Mouse (Mus musculus) embryonic facial prominence, embryonic 10.5 days (tissue): ENCODE measurements around the gene Camta1. TPM values are rescaled to one million over a fixed set of nuclear protein-coding genes. Genes with fewer than 3 reads are reported as not detected.
A peak's percentile ranks its signal among the peaks of the same experiment; 100 is the strongest.
"Not testable (repeated sequence)": the region's sequence is repeated elsewhere in the genome, so short reads cannot be mapped to it uniquely, and the experiment has no call there.

Experiments used
- DNase-seq: peaks from one replicate; pipeline ENCODE4 v3.0.0-alpha.2; 2017; ENCODE audit warnings: low spot score
- H3K27ac ChIP-seq: fragments of 300-500 bp; sonication (generic); replicated peaks from 2 replicates; pipeline ENCODE4 v1.5.1; 2016; ENCODE audit warnings: mild to moderate bottlenecking
- H3K27me3 ChIP-seq: fragments of 300-500 bp; sonication (generic); replicated peaks from 2 replicates; pipeline ENCODE4 v1.6.1; 2016; ENCODE audit warnings: low read depth, mild to moderate bottlenecking; ENCODE audit not compliant: poor library complexity, severe bottlenecking
- H3K36me3 ChIP-seq: fragments of 300-500 bp; sonication (generic); replicated peaks from 2 replicates; pipeline ENCODE4 v1.6.1; 2016; ENCODE audit warnings: mild to moderate bottlenecking, moderate library complexity
- H3K4me1 ChIP-seq: fragments of 300-500 bp; sonication (generic); 2 replicates; pipeline ENCODE4 v1.6.1; 2016
- H3K4me3 ChIP-seq: fragments of 300-500 bp; sonication (generic); 2 replicates; pipeline ENCODE4 v1.5.1; 2016; ENCODE audit warnings: mild to moderate bottlenecking, moderate library complexity
- H3K9me3 ChIP-seq: fragments of 300-500 bp; sonication (generic); 2 replicates; pipeline ENCODE4 v1.6.1; 2016; ENCODE audit warnings: mild to moderate bottlenecking
- WGBS: fragments of 180-500 bp; shearing (Covaris S2); methylation state at CpG from one replicate; pipeline ENCODE4 v1.1.7; 2016; 5-methylcytosine and 5-hydroxymethylcytosine counted together
- polyA plus RNA-seq: library from polyadenylated mRNA; unstranded; fragments of >200 nt; fragmentation: Nextera tagmentation; extraction: Ambion mirVana; gene quantifications from 2 replicates; pipeline ENCODE4 v1.2.1, GENCODE M21; 2016

Camta1 gene
- polyA plus RNA-seq, 1 experiment from 2014 or later, result 110 TPM

DNA sequence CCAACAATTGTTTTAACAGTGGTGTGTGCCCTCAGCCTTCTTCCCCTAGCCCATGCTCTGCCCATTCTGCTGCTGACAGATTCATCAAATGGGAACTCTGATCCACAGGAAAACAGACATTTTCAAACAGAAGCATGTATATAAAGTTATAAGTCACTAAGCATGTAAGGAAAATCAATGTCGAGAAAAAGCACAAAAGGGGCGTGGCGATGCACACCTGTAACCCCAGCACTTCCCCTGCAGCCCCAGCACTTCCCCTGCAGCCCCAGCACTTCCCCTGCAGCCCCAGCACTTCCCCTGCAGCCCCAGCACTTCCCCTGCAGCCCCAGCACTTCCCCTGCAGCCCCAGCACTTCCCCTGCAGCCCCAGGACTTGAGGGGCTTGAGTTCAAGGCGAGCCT, 987.3 kb downstream of the Camta1 start:
- WGBS, result 81% methylated on average over 4 of the region's 4 CpGs
- peaks cover 14% of the 10 kb centered on the region for H3K9me3 ChIP-seq
- not testable (repeated sequence) for H3K4me3 ChIP-seq, H3K27ac ChIP-seq, DNase-seq, H3K27me3 ChIP-seq
- peaks cover 41% of the 10 kb centered on the region for H3K4me1 ChIP-seq
- peaks cover 10% of the 10 kb centered on the region for H3K36me3 ChIP-seq

GRCm38 (mm10) chr4:150872681-150873080, 989.0 kb downstream of the Camta1 start:
- no peaks in the 10 kb centered on the region for H3K9me3 ChIP-seq
- H3K36me3 ChIP-seq, result peaks cover 16% of the 10 kb centered on the region
- H3K27ac ChIP-seq, result peak overlapping the region; percentile 71
- H3K4me1 ChIP-seq, result peaks cover 47% of the 10 kb centered on the region
- H3K4me3 ChIP-seq, result no peak overlapping the region; the same call in 1 of the 2 replicates
- WGBS, result 68% methylated on average over 8 of the region's 8 CpGs
- H3K27me3 ChIP-seq, result no peaks in the 10 kb centered on the region
- DNase-seq, result no peak

DNA sequence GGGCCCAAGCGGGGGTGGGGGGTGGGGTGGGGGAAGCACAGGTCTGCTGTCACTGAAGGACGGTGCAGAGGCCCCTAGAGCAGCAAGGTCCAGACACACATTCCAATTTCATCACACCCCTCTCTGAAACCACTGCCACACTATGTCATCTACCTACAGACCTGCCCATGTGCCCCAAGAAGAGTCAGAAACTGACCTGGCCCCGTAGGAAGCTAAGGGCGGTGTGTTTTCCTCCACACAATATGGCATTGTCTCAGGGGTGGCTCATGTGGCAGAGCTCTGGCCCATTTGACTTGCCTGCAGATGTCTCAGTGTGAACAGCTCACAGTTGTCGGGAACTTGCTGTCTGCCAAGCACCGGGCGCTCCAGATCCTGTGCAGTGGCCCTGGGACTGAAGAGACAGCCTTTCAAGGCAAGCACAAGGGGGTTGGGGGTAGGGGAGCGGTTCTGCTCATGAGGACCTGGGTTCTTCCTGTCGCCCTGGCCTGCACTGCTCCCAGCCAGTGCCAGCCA, 989.5 kb downstream of the Camta1 start:
- H3K4me1 ChIP-seq, result peaks cover 47% of the 10 kb centered on the region
- peak overlapping the region; percentile 19 for H3K4me3 ChIP-seq
- H3K36me3 ChIP-seq, result peaks cover 21% of the 10 kb centered on the region
- DNase-seq, result peak; percentile 44
- peak overlapping the region; percentile 71 for H3K27ac ChIP-seq
- H3K9me3 ChIP-seq, result no peaks in the 10 kb centered on the region
- WGBS, result 26% methylated on average over 9 of the region's 9 CpGs
- no peaks in the 10 kb centered on the region for H3K27me3 ChIP-seq

- WGBS, result 24% methylated on average over 10 of the region's 10 CpGs
- Histone ChIP-seq H3K9me3 (no peaks in the 10 kb centered on the region), H3K27me3 (no peaks in the 10 kb centered on the region), H3K4me1 (peaks cover 47% of the 10 kb centered on the region), H3K36me3 (peaks cover 27% of the 10 kb centered on the region), H3K4me3 (peak overlapping the region; percentile 19), H3K27ac (peak overlapping the region; percentile 71)
- peak; percentile 60 for DNase-seq
Measured at GRCm38 (mm10) chr4:150871392-150872138, 990.1 kb downstream of the Camta1 start.

GRCm38 (mm10) chr4:150870963-150871391, 990.7 kb downstream of the Camta1 start:
- Histone ChIP-seq H3K9me3 (no peaks in the 10 kb centered on the region), H3K27ac (peak overlapping the region; percentile 71), H3K27me3 (no peaks in the 10 kb centered on the region), H3K4me3 (no peak overlapping the region), H3K4me1 (peaks cover 47% of the 10 kb centered on the region), H3K36me3 (peaks cover 33% of the 10 kb centered on the region)
- DNase-seq, result no peak
- WGBS, result 84% methylated on average over 13 of the region's 13 CpGs

DNA sequence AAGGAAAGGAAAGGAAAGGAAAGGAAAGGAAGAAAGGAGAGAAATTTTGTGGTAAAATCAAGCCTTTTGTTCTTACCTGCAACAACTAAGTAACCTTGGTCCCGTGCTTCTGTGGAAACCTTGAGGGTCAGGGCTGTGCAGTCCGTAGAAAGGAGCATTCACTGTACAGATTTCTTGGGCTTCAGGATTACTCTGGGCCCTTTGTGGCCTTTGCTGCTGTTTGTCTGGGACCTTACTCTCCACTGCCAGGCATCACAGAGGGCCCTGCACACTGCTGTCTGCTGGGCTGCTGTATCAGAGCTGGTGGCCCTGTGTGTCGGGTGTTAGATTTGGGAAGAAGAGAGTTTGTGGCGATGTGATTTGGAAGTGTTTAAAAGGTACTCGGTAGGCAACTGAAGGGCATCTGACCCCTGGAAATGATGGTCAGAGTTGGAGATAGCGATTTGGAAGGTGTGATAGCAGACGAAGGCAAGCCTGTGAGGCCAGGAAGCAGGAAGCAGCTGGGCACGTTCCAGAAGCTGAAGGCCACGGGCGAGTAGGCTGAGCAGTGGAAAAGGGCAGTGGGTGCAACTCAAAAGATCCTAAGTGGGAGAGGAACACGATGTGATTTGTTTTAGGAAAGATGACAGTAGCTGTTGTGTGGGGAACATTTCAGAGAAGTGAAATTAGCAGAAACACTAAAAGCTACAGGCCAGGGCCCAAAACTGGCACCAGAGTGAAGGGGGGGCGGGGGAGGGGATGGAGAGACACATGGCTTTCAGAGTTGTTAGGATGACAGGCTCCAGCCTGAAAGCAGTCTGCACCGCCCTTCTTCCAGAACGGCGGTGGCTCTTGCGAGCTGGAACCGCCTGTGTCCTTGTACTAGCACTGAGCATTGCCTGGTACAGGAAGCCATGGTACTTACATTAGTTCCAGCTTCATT, 992.1 kb downstream of the Camta1 start:
- H3K27ac ChIP-seq, result peak overlapping the region; percentile 44; the same call in 1 of the 2 replicates
- WGBS, result 75% methylated on average over 17 of the region's 17 CpGs
- H3K4me3 ChIP-seq, result no peak overlapping the region
- no peak for DNase-seq
- no peaks in the 10 kb centered on the region for H3K27me3 ChIP-seq
- peaks cover 43% of the 10 kb centered on the region for H3K4me1 ChIP-seq
- no peaks in the 10 kb centered on the region for H3K9me3 ChIP-seq
- H3K36me3 ChIP-seq, result peaks cover 44% of the 10 kb centered on the region

GRCm38 (mm10) chr4:150868859-150869258, 992.8 kb downstream of the Camta1 start:
- no peak for DNase-seq
- Histone ChIP-seq H3K9me3 (no peaks in the 10 kb centered on the region), H3K27ac (no peak overlapping the region), H3K4me1 (peaks cover 45% of the 10 kb centered on the region), H3K36me3 (peaks cover 44% of the 10 kb centered on the region), H3K4me3 (no peak overlapping the region), H3K27me3 (no peaks in the 10 kb centered on the region)
- WGBS, result 80% methylated on average over 2 of the region's 2 CpGs

DNA sequence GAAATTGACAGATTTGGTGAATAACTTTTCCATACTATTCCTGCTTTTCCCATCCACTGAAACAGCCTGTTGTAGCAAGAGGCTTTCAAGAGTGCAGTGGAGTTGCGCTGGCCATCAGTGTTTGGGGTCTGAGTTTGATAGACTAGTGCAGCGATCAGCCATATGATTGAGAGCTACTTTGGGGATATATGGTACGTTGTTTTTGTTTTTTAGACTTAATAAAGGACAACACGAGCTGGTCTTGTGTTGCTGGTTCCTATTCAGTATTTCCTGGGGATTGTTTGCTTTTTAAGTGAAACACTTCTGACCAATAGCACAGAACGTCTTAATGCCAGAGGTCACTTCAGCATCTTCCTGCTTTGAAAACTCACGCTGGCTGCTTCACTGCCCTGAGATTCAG, 993.5 kb downstream of the Camta1 start:
- H3K27ac ChIP-seq, result no peak overlapping the region
- H3K4me3 ChIP-seq, result no peak overlapping the region
- H3K27me3 ChIP-seq, result no peaks in the 10 kb centered on the region
- peaks cover 46% of the 10 kb centered on the region for H3K4me1 ChIP-seq
- 83% methylated on average over 6 of the region's 6 CpGs for WGBS
- peaks cover 44% of the 10 kb centered on the region for H3K36me3 ChIP-seq
- no peaks in the 10 kb centered on the region for H3K9me3 ChIP-seq
- DNase-seq, result no peak

Other genes starting within 250 kb of the Camta1 start
- gene Dnajc11, start 71.8 kb upstream of the Camta1 start, polyA plus RNA-seq, result 113 and 121 TPM in 2 replicates
- gene Thap3, start 127.1 kb upstream of the Camta1 start, polyA plus RNA-seq, result 33.5 and 34.7 TPM in 2 replicates
- gene Phf13, start 134.4 kb upstream of the Camta1 start, polyA plus RNA-seq, result 29.0 and 32.1 TPM in 2 replicates
- 9.7 and 10.6 TPM in 2 replicates for gene Klhl21, start 146.9 kb upstream of the Camta1 start, polyA plus RNA-seq
- gene Zbtb48, start 165.8 kb upstream of the Camta1 start, polyA plus RNA-seq, result 25.0 and 26.4 TPM in 2 replicates
- 0.50 and 0.68 TPM in 2 replicates for gene Tas1r1, start 176.7 kb upstream of the Camta1 start, polyA plus RNA-seq
- 43.7 and 44.2 TPM in 2 replicates for gene Nol9, start 177.4 kb upstream of the Camta1 start, polyA plus RNA-seq
- 11.7 and 13.2 TPM in 2 replicates for gene Plekhg5, start 210.6 kb upstream of the Camta1 start, polyA plus RNA-seq